Mouse (Mus musculus) bone marrow macrophage, adult 2 months (primary cell): ENCODE measurements around the gene Nr1h3.

Experiments used
- CTCF ChIP-seq: IDR thresholded peaks from 2 replicates; pipeline ENCODE4 v1.5.1; 2012; ENCODE audit warnings: low read depth, mild to moderate bottlenecking, low read length, moderate library complexity
- POLR2A ChIP-seq: IDR thresholded peaks from 2 replicates; pipeline ENCODE4 v1.6.1; 2012; ENCODE audit warnings: mild to moderate bottlenecking, low read depth, low read length, borderline replicate concordance

GRCm38 (mm10) chr2:91152885-91153377, 49.7 kb downstream of the Nr1h3 start:
- TF ChIP-seq CTCF, result no peak
- TF ChIP-seq POLR2A, result no peak
